Mouse (Mus musculus) midbrain, embryonic 10.5 days (tissue): ENCODE results near the gene Krt33b. TPM values are rescaled to one million over a fixed set of nuclear protein-coding genes. Genes with fewer than 3 reads are reported as not detected.

ENCODE experiments used
- DNase-seq: peaks from one replicate; pipeline ENCODE4 v3.0.0-alpha.2; 2017; ENCODE audit warnings: low spot score
- H3K27ac ChIP-seq: fragments of 300-500 bp; sonication (generic); replicated peaks from 2 replicates; pipeline ENCODE4 v1.5.1; 2016; ENCODE audit warnings: mild to moderate bottlenecking
- H3K27me3 ChIP-seq: fragments of 300-500 bp; sonication (generic); 2 replicates; pipeline ENCODE4 v1.6.1; 2016; ENCODE audit warnings: low read depth, mild to moderate bottlenecking; ENCODE audit not compliant: poor library complexity, severe bottlenecking
- H3K36me3 ChIP-seq: fragments of 300-500 bp; sonication (generic); 2 replicates; pipeline ENCODE4 v1.6.1; 2016; ENCODE audit warnings: mild to moderate bottlenecking, moderate library complexity
- H3K4me1 ChIP-seq: fragments of 300-500 bp; sonication (generic); 2 replicates; pipeline ENCODE4 v1.6.1; 2016
- H3K4me3 ChIP-seq: fragments of 300-500 bp; sonication (generic); 2 replicates; pipeline ENCODE4 v1.5.1; 2016; ENCODE audit warnings: mild to moderate bottlenecking, moderate library complexity
- H3K9me3 ChIP-seq: fragments of 300-500 bp; sonication (generic); replicated peaks from 2 replicates; pipeline ENCODE4 v1.6.1; 2016; ENCODE audit warnings: mild to moderate bottlenecking
- WGBS: fragments of 180-500 bp; shearing (Covaris S2); methylation state at CpG from one replicate; pipeline ENCODE4 v1.1.7; 2016; 5-methylcytosine and 5-hydroxymethylcytosine counted together
- polyA plus RNA-seq: library from polyadenylated mRNA; unstranded; fragments of >200 nt; fragmentation: Nextera tagmentation; extraction: Ambion mirVana; gene quantifications from 2 replicates; pipeline ENCODE4 v1.2.1, GENCODE M21; 2016

Gene Krt33b
- not detected in 2 replicates for polyA plus RNA-seq

GRCm38 (mm10) chr11:100029768-100030167 lies at the start of gene Krt33b:
TSS of gene Krt33b (minus strand) at chr11:100029868.
- no peak for DNase-seq
- Histone ChIP-seq H3K4me1 (peaks cover 3% of the 10 kb centered on the region; the same call in 1 of the 2 replicates), H3K4me3 (no peak within 1 kb of the TSS), H3K36me3 (no peaks in the 10 kb centered on the region), H3K27ac (no peak within 1 kb of the TSS), H3K27me3 (no peaks in the 10 kb centered on the region), H3K9me3 (no peaks in the 10 kb centered on the region)
- 86% methylated on average over 6 of the region's 6 CpGs for WGBS

- Histone ChIP-seq H3K36me3 (no peaks in the 10 kb centered on the region), H3K27me3 (no peaks in the 10 kb centered on the region), H3K4me1 (peaks cover 4% of the 10 kb centered on the region; the same call in 1 of the 2 replicates), H3K4me3 (no peak overlapping the region), H3K9me3 (no peaks in the 10 kb centered on the region), H3K27ac (no peak overlapping the region)
- 58% methylated on average over 1 of the region's 1 CpGs for WGBS
- no peak for DNase-seq
Measured at GRCm38 (mm10) chr11:100073873-100074272, 44.2 kb upstream of the Krt33b start.

DNA sequence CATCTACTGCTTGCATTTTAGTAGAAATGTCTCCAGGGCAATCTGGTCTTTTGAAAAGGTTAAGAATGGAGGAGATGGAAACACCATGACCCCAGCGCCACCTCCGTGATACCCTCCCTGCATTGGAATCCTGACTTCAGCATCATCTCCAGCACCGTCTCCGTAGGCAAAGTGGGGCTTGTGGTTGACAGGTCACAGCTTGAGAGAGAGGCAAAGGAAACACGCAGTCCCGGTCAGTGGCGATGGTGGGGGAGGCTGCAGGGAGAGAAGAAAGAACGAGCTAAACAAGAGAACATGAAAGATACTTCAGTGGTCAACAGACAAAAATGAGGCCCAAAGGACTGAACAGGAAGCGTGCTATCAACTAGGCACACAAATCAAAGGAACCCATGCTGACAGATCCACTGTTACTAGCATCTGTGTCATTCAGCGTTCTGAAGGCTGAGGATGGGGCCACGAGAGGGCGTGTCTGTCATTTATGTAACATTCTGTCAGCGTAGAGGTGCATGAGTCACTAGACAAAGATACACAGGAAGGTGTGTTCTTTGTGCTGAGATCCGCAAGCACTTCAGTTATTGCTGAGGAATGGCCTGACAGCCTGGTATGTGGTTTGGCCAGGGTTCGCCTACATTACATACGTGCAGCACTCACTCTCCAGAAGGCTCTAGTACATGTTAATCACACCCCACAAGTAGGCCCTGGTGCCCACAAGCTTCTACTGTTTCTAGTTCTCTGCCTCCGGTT lies 37.8 kb upstream of the Krt33b start:
- 89% methylated on average over 17 of the region's 17 CpGs for WGBS

GRCm38 (mm10) chr11:100066236-100067010 lies 36.8 kb upstream of the Krt33b start:
- WGBS, result 82% methylated on average over 12 of the region's 12 CpGs
- Histone ChIP-seq H3K36me3 (no peaks in the 10 kb centered on the region), H3K27ac (no peak overlapping the region), H3K4me3 (no peak overlapping the region), H3K4me1 (no peaks in the 10 kb centered on the region), H3K27me3 (no peaks in the 10 kb centered on the region), H3K9me3 (no peaks in the 10 kb centered on the region)
- no peak for DNase-seq

More for the DNA sequence above, 37.8 kb upstream of the Krt33b start:
- H3K27ac ChIP-seq, result no peak overlapping the region
- no peaks in the 10 kb centered on the region for H3K4me1 ChIP-seq
- H3K27me3 ChIP-seq, result no peaks in the 10 kb centered on the region
- H3K4me3 ChIP-seq, result no peak overlapping the region
- H3K36me3 ChIP-seq, result no peaks in the 10 kb centered on the region
- H3K9me3 ChIP-seq, result no peaks in the 10 kb centered on the region
- DNase-seq, result no peak

DNA sequence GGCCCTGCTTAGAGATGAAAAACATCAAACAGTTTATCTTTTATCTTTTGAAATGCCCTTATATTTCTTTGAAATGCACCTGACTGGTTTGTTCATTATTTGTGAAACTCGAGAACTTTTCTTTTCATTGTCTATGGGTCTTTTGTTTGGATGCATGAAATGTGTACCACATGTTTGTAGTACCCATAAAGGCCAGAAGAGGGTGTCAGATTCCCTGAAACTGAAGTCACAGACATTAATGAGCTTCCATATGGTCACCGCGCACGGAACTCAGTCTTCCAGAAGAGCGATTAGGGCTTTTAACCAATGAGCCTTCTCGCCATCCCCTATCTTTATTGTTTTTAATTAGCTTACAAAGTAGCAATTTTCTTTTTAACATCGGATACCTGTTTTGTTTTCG lies 29.2 kb upstream of the Krt33b start:
- Histone ChIP-seq H3K9me3 (no peaks in the 10 kb centered on the region), H3K4me3 (no peak overlapping the region), H3K36me3 (no peaks in the 10 kb centered on the region), H3K4me1 (no peaks in the 10 kb centered on the region), H3K27ac (no peak overlapping the region), H3K27me3 (no peaks in the 10 kb centered on the region)
- WGBS, result 66% methylated on average over 8 of the region's 8 CpGs
- no peak for DNase-seq

DNA sequence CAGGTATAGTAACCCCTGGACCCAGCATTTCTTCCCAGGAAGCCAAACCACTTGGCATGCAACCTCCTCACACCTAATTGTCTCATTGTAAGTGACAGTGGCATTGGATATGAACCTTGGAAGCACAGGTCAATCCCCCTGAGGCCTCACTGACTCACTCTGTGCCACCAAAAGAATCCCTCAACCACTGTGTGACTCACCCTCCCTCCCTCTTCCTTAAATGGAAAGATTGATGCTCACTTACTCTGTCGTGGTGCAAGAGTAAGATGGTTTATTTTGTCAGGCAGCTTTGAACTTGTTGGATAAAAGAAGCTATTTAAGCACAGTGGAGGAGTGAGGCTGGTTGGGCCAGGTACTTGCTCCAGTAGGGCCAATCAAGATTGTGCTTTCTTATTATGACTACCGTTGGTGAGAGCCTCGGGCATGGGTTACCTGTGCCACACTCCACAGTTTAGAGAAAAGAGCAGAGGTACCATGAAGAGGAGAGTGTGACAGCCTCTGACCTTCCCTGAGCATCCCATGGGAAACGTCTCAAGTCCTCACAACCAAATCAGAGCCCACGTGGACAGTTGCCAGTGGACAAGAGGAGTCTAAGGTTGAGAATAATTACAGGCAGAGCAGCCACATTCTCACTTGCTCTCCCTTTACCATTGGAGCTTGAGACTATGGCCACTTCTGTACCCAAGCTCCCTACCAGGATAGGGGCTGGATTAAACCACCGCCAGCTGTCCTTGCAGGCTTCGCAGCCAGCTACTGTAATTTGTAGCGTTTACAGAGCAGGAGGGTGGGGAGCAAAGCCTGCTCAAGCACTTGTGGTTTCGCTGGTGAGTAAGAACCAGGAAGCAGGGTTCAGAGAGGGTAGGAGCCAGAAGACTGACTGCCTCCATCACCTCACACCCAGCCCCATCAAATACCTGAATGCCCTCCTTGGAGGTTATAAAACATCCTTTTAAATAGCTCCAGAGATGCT lies 26.3 kb upstream of the Krt33b start:
- Histone ChIP-seq H3K27me3 (no peaks in the 10 kb centered on the region), H3K4me3 (no peak overlapping the region), H3K9me3 (no peaks in the 10 kb centered on the region), H3K36me3 (no peaks in the 10 kb centered on the region), H3K27ac (no peak overlapping the region), H3K4me1 (no peaks in the 10 kb centered on the region)
- 82% methylated on average over 9 of the region's 9 CpGs for WGBS
- DNase-seq, result no peak

DNA sequence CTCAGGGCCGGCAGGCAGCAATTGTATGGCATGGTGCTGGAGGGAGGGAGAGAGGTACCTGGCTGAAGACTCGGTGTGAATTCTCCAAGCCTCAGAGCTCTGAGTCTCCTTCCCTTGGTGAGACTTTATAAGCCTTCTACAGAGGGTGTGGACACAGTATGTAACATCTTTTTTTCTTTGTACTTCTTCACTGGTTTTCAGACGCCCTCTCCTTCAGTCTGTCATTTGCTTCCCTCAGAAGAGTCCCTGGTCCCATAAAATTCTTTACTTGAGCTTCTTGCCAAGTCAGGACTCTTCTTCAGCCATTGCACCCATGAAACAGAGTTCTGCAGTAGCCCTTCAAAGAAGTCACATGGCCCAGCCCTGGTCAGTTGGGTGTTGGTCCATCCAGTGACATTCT lies 20.8 kb upstream of the Krt33b start, which contains the start of gene Krt31:
TSS of gene Krt31 (minus strand) at position 101 of the 400 bp plus-strand sequence.
- Histone ChIP-seq H3K27ac (no peak within 1 kb of the TSS), H3K27me3 (no peaks in the 10 kb centered on the region), H3K4me3 (no peak within 1 kb of the TSS), H3K9me3 (no peaks in the 10 kb centered on the region), H3K36me3 (no peaks in the 10 kb centered on the region), H3K4me1 (no peaks in the 10 kb centered on the region)
- no peak for DNase-seq
- WGBS, result 92% methylated on average over 3 of the region's 3 CpGs

DNA sequence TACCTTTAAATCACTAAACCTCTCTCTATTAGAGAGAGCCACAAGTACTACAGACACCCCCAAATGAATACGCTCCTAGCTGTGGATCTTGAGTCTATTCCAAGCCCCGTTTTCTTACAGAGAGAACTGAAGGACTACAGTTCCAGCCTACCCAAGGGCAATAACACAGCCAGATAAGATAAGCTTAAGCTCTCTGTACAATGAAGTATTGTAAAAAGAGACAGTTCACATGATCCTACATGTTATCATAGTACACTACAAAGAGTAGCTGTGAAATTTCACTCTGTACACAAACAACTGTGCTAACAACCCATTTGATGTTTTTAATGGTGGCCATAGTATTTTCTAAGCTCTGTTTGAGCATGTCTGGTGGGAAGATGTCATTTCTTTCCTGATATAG lies 17.5 kb upstream of the Krt33b start:
- Histone ChIP-seq H3K4me1 (no peaks in the 10 kb centered on the region), H3K36me3 (no peaks in the 10 kb centered on the region), H3K4me3 (no peak overlapping the region), H3K9me3 (no peaks in the 10 kb centered on the region), H3K27me3 (no peaks in the 10 kb centered on the region), H3K27ac (no peak overlapping the region)
- WGBS, result 84% methylated on average over 2 of the region's 2 CpGs
- no peak for DNase-seq

- Histone ChIP-seq H3K4me3 (no peak overlapping the region), H3K4me1 (no peaks in the 10 kb centered on the region), H3K9me3 (no peaks in the 10 kb centered on the region), H3K36me3 (no peaks in the 10 kb centered on the region), H3K27me3 (no peaks in the 10 kb centered on the region), H3K27ac (no peak overlapping the region)
- DNase-seq, result no peak
- 93% methylated on average over 6 of the region's 6 CpGs for WGBS
Measured at GRCm38 (mm10) chr11:100046303-100046866, 16.7 kb upstream of the Krt33b start.

DNA sequence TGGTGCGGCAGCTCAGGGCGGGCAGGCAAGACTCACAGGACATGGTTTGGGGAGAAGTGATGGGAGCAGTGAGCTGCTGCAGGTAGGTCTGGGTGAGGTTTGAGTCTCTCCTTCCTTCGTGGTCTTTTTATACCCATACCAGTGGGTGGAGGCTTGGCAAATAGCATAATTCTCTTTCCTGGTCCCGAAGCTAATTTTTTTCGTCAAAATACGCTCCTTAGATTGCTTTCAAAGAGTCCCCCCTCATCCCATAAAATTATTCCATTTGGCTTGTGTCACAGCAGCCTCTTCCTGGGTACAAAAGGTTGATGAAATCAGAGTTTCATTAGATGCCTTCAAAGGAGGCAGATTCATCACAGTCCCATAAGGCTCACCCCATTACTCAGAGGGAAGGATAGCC lies 11.8 kb upstream of the Krt33b start, which contains the start of gene Krt34:
TSS of gene Krt34 (minus strand) at position 101 of the 400 bp plus-strand sequence.
- Histone ChIP-seq H3K9me3 (no peaks in the 10 kb centered on the region), H3K36me3 (no peaks in the 10 kb centered on the region), H3K27ac (no peak within 1 kb of the TSS), H3K4me3 (no peak within 1 kb of the TSS), H3K27me3 (no peaks in the 10 kb centered on the region), H3K4me1 (no peaks in the 10 kb centered on the region)
- DNase-seq, result no peak
- 87% methylated on average over 6 of the region's 6 CpGs for WGBS

DNA sequence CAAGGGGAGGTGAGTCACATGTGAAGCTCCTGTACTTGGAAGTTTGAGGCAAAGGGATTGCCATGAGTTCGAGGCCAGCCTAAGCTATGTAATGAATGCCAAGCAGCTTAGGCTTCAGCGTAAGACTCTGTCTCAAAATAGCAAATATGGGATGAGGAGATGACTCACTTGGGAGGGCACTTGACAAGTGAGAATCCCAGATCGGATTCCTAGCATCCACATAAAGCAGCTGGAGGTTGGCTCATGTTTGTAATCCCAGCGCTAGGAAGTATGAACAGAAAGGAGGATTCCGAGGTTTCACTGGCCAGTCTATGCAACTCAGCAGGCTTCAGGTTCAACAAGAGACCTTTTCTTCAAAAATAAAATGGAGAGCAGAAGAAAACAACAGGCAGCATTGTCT lies 8.2 kb downstream of the Krt33b start:
- DNase-seq, result no peak
- Histone ChIP-seq H3K4me3 (no peak overlapping the region), H3K9me3 (no peaks in the 10 kb centered on the region), H3K27ac (no peak overlapping the region), H3K4me1 (peaks cover 3% of the 10 kb centered on the region; the same call in 1 of the 2 replicates), H3K36me3 (no peaks in the 10 kb centered on the region), H3K27me3 (no peaks in the 10 kb centered on the region)
- 85% methylated on average over 5 of the region's 5 CpGs for WGBS

GRCm38 (mm10) chr11:100019466-100019865 lies 10.2 kb downstream of the Krt33b start:
- no peak overlapping the region for H3K27ac ChIP-seq
- WGBS, result 87% methylated on average over 1 of the region's 1 CpGs

More at GRCm38 (mm10) chr11:100019466-100019865, 10.2 kb downstream of the Krt33b start:
- Histone ChIP-seq H3K4me3 (no peak overlapping the region), H3K36me3 (no peaks in the 10 kb centered on the region), H3K4me1 (no peaks in the 10 kb centered on the region), H3K9me3 (no peaks in the 10 kb centered on the region), H3K27me3 (no peaks in the 10 kb centered on the region)
- no peak for DNase-seq
